In the genomic region with DNA sequence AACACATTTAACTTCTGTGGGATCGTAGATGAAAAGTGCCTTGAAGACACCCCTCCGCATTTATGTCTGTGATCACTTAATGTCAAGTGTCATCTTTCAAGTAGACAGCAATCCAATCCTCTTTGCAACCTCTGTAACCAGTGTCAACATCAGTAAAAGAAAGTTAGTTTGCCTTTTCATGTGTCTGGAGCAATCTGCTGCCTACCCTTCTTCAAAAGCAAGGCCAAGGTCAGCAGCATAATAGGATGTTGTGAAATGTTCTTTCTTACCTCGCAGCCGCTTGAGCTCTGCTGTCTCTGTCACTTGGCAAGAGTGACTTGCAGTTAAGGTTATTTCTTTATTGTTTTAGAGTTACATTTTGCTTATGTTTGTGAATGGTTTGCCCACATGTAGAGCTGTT, we compare ENCODE assay signal across 23 mouse cellular contexts.
"Had no signal": no experiment of that assay in that cellular context is flagged by ENCODE, and none has a peak within 500 bp of the region (broad histone marks: within the 10 kb centered on the region; RNA-seq: fewer than 3 reads in every experiment).

No protein-coding gene starts in this region.

- H3K4me2 ChIP-seq: liver, embryonic 15.5 days; lung, embryonic 15.5 days; midbrain, embryonic 11.5 days; midbrain, embryonic 13.5 days; midbrain, embryonic 15.5 days; neural tube, embryonic 13.5 days; neural tube, embryonic 15.5 days had no signal

- DNase-seq: liver, postnatal 0 days; lung, adult 2 months; lung, postnatal 14 days; lung, postnatal 36 days; retina, postnatal 1 day; right cerebral cortex, adult 18-20 months; right cerebral cortex, postnatal 25 days; right cerebral cortex, postnatal 4 days; spleen, adult 18-20 months; thymus, adult 2 months; thymus, postnatal 25 days; thymus, postnatal 4 days had no signal

- H3K27ac ChIP-seq: liver, embryonic 15.5 days; lung, embryonic 15.5 days; macrophage; midbrain, embryonic 13.5 days; midbrain, embryonic 15.5 days; neural tube, embryonic 13.5 days; neural tube, embryonic 15.5 days had no signal

- H3K36me3 ChIP-seq: liver, embryonic 15.5 days; lung, embryonic 15.5 days; midbrain, embryonic 13.5 days; midbrain, embryonic 15.5 days; neural tube, embryonic 13.5 days; neural tube, embryonic 15.5 days had no signal

- H3K9me3 ChIP-seq: liver, embryonic 15.5 days; lung, embryonic 15.5 days; megakaryocyte, embryonic 14.5 days; midbrain, embryonic 13.5 days; midbrain, embryonic 15.5 days; neural tube, embryonic 13.5 days; neural tube, embryonic 15.5 days had no signal

- H3K4me3 ChIP-seq: liver, embryonic 15.5 days; lung, embryonic 15.5 days; megakaryocyte, embryonic 14.5 days; midbrain, embryonic 13.5 days; midbrain, embryonic 15.5 days; myocyte; neural tube, embryonic 13.5 days; neural tube, embryonic 15.5 days had no signal

- H3K4me1 ChIP-seq: lung, embryonic 15.5 days; midbrain, embryonic 13.5 days; midbrain, embryonic 15.5 days; neural tube, embryonic 13.5 days; neural tube, embryonic 15.5 days had no signal

- H3K27me3 ChIP-seq: liver, embryonic 15.5 days; lung, embryonic 15.5 days; megakaryocyte, embryonic 14.5 days; midbrain, embryonic 15.5 days; neural tube, embryonic 13.5 days; neural tube, embryonic 15.5 days had no signal

- ATAC-seq: liver, postnatal 0 days; lung, postnatal 0 days; midbrain, embryonic 13.5 days; midbrain, embryonic 15.5 days had no signal

- H3K9ac ChIP-seq: liver, embryonic 15.5 days; liver, postnatal 0 days; lung, embryonic 15.5 days; midbrain, embryonic 13.5 days; midbrain, embryonic 15.5 days; neural tube, embryonic 13.5 days; neural tube, embryonic 15.5 days had no signal
